Mouse (Mus musculus) megakaryocyte progenitor cell, adult 5-6 weeks (primary cell): ENCODE results near the gene Ei24. TPM values are rescaled to one million over a fixed set of nuclear protein-coding genes. Genes with fewer than 3 reads are reported as not detected.

Experiments used
- ATAC-seq: replicated peaks from 2 replicates; pipeline ENCODE4 v1.8.0; 2016; ENCODE audit warnings: mild to moderate bottlenecking, moderate TSS enrichment, inconsistent platforms; ENCODE audit not compliant: poor library complexity
- total RNA-seq, 2 experiments: library from RNA; stranded (forward) in 1 of 2; stranded (reverse) in 1 of 2; fragments of 157-497, 149-512 nt in 1 of 2; fragments of 200-1000 nt in 1 of 2; gene quantifications; 2 replicates each; pipeline versions ENCODE4 v1.2.3 to v1.2.4; 2015 to 2017

Gene Ei24
- total RNA-seq, 2 experiments from 2014 or later = 38.9 to 43.7 TPM

DNA sequence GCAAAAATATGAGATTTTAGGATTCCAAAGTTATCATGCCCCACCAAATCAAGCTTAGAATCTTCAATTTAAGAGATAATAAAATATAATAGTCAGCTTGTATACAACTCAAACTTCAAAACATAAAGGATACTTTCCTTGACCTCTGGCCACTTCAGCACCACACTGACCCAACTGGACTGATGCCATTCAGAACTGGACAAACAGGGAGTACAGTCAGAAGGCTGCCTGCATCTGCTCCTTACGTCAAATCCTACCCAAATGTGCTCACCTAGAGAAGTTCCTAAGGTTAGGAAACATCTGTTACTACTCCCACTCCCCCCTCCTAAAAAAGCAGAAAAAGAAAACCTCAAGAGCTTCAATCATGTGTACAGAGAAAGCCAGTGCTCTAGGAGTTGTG, 1.6 kb downstream of the Ei24 start:
- no peak for ATAC-seq

DNA sequence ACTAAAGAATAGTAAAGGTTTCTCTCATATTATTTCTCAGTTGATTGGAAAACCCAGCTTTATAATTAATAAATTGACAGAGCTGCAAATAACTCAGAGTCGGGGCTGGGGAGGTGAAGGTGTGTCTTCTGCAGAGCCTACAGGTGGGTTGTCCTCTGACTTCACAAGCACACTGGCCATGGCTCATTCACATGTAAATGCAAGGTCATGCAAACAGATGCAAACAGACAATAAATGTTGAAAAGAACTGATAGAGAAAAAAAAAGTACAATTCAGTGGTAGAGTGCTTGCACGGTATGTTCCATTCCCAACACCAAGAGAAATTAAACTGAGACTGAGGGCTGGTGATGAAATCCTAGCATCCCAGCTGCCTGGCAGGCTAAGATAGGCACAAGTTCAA, 2.7 kb downstream of the Ei24 start:
- ATAC-seq = no peak

DNA sequence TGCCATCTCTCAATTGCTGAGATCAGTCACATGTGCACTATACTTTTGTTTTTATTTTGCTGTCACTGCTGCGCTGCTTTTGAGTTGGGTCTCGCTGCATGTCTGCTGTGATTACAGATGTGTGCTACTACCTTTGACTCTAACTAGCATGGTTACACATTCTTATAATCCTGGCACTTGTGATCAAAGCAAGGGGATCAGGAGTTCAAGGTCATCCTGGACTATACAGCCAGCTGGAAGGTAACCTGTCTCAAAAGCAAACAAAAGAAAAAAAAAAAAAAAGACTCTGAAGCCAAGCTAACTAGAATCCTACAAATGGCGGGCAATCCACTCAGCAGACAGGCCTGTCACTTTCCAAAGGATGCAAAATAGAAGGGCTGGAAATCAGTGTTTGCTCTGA, 5.0 kb downstream of the Ei24 start:
- no peak for ATAC-seq

DNA sequence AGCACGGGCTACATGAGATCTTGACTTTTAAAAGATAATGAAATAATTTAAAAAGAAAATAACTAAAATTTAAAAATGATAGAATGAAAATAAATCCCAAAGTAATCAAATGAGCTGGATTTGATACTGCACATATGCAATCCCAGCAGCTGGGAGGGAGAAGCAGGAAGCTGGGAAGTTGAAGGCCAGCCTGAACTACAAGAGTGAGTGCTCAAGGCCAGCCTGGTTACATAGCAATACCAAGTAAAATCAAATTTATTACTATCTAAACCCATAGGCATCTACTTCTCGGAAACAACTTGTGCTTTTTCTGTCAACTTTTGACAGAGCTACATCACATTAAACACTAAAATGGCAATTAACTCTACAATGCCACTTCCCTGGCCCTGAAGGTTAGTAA, 13.3 kb downstream of the Ei24 start:
- ATAC-seq = no peak

DNA sequence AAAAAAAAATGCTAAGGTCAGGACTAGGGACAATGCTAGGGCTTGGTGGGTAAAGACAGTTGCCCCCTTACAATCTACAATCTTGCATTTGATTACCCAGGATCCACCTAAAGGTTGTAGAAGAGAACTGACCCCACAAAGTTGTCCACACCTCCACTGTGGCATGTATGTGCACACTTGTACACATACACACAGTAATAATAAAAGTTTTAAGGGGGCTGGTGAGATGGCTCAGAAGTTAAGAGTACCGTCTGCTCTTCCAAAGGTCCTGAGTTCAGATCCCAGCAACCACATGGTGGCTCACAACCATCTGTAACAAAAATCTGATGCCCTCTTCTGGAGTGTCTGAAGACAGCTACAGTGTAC, 28.2 kb downstream of the Ei24 start:
- 0 out of 2 replicates have a peak, but pooled peaks have one; percentile 0 for ATAC-seq

DNA sequence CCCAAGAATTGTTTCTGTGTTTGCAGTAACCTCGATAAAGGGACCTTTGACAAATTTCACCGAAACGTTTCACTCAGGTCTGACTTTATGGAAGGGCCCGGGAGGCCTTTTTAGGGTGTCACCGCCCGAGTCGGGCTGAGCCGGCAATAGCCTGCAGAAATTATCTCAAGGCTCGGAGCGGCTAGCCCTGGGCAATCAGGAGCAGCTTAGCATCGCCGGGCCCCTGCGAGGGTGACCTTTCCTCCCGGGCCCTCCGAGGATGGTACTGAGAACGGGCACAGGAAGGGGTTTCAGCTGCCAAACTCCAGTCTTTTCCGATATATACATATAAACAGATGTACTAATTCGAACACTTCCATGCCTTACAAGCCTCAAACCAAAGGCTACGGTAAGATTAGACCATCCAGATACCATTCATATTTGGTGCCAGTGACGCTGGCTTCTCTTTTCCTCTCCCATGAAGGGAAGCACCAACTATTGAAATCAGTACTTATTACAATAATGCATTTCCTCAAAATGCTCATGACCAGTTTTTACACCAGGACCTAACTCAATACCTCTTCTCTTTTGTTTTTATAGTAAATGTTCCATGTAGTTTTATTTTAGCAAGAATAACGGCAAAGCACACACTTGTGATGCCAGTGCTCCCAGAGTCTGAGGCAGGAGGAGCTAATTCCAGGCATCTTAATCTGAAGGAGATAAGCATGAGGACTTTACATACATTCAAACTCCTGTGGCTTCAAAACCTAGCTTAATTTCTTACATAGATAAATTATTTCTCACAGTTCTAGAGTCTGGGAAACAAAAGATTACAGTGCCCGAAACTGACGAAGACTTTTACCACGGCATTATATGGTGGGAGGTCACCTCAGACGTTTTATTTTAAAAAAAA, 28.8 kb downstream of the Ei24 start:
- peak; percentile 15 for ATAC-seq

DNA sequence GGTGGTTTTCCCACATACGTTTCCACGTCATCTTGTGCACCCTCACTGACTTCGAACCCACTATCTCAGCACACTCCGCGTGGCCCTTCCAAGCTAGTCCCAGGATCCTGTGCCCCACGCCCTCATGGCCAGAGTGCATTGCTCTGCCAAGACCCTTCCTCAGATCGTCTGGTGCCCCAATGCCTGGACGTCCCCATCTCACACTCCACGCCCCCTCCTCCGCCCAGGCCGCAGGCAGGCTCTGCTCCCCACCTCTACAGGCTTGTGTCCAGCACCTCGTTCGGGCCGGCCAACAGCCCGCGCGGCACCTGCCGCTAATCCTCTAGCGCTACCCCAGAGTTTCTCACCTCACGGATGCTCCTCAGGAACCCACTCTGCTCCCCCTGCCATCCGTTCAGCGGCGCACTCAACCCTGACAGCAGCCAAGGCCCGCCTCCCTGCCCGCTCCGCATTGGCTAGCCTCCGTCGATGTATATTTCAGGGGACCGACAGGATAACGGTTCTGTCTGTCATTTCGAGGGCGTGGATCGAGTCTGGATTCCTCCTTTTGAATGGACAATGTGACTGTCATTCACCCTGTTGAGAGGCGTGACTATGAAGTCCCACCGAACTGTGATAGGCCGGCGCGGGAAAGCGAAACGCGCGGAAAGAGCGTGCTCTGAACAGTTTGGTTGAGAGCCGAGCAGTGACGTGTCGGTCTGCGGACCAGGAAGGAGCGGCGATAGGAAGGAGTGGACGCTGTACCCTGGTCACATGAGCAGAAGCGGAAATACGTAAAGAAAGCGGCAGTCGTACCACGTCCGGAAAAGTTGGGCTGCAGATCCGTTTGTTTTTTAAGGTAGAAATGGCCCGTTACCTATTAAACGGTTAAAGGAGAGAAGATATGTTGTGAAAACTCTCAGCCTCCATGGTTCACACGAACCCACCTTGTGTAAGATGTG, 29.7 kb downstream of the Ei24 start, which contains the start of gene Stt3a:
Gene Stt3a (minus strand): TSS at position 477 of the 941 bp plus-strand sequence.
- peak; percentile 90 for ATAC-seq

DNA sequence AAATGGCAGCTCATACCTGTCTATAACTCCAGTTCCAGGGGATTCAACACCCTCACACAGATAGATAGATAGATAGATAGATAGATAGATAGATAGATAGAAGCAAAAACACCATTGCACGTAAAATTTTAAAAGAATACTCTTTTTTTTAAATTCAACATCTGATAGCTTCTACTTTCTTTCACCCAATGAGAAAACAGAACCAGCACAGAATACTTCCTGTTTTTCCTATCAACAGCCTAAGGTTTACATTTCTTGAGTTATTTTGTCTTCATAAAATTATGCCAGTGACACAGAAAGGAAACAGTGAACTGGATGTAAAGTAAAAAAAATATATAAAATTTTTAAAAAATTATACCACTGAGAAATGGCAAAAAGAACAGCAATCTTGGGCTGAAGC, 32.8 kb downstream of the Ei24 start:
- ATAC-seq = no peak

Other genes with a start within 250 kb of the Ei24 start
- not detected in 2 replicates for gene Gm17689, start 214.8 kb downstream of the Ei24 start, total RNA-seq (2015)
- gene Gm17689, start 214.8 kb downstream of the Ei24 start, total RNA-seq (2017) = not detected in 2 replicates
- gene A630095E13Rik, start 154.0 kb downstream of the Ei24 start, total RNA-seq (2015) = not detected in 2 replicates
- not detected in 2 replicates for gene A630095E13Rik, start 154.0 kb downstream of the Ei24 start, total RNA-seq (2017)
- gene Acrv1, start 104.2 kb downstream of the Ei24 start, total RNA-seq (2015) = not detected in 2 replicates
- gene Acrv1, start 104.2 kb downstream of the Ei24 start, total RNA-seq (2017) = not detected in 2 replicates
- 42.2 and 52.8 TPM in 2 replicates for gene Chek1, start 70.3 kb downstream of the Ei24 start, total RNA-seq (2015)
- gene Chek1, start 70.3 kb downstream of the Ei24 start, total RNA-seq (2017) = 57.7 and 69.5 TPM in 2 replicates
- gene Stt3a, start 29.7 kb downstream of the Ei24 start, total RNA-seq (2015) = 374 and 460 TPM in 2 replicates
- gene Stt3a, start 29.7 kb downstream of the Ei24 start, total RNA-seq (2017) = 885 and 971 TPM in 2 replicates
- gene Fez1, start 24.5 kb upstream of the Ei24 start, total RNA-seq (2015) = not detected in 2 replicates
- not detected in 2 replicates for gene Fez1, start 24.5 kb upstream of the Ei24 start, total RNA-seq (2017)